Mouse (Mus musculus) embryonic facial prominence, embryonic 11.5 days (tissue): ENCODE results near the gene Garnl3. TPM values are rescaled to one million over a fixed set of nuclear protein-coding genes. Genes with fewer than 3 reads are reported as not detected.
"Not testable (repeated sequence)": the region's sequence is repeated elsewhere in the genome, so short reads cannot be mapped to it uniquely, and the experiment has no call there.

Source experiments
- ATAC-seq: fragments of 200-750 bp; cut with Nextera tagmentation; replicated peaks from 2 replicates; pipeline ENCODE4 v1.8.0; 2017; ENCODE audit warnings: low read depth; ENCODE audit not compliant: insufficient number of reproducible peaks, low FRiP score, low TSS enrichment
- DNase-seq: peaks from one replicate; pipeline ENCODE4 v3.0.0-alpha.2; 2015; ENCODE audit warnings: low spot score
- H3K27ac ChIP-seq: fragments of 300-500 bp; sonication (generic); replicated peaks from 2 replicates; pipeline ENCODE4 v1.5.1; 2014; ENCODE audit warnings: mild to moderate bottlenecking, low read depth, low read length, control low read depth
- H3K27me3 ChIP-seq: fragments of 300-500 bp; sonication (generic); 2 replicates; pipeline ENCODE4 v1.6.1; 2014; ENCODE audit warnings: mild to moderate bottlenecking, low read length, moderate library complexity, mixed read lengths; ENCODE audit not compliant: control insufficient read depth, insufficient read depth
- H3K36me3 ChIP-seq: fragments of 300-500 bp; sonication (generic); replicated peaks from 2 replicates; pipeline ENCODE4 v1.6.1; 2014; ENCODE audit warnings: low read depth, mild to moderate bottlenecking, low read length, moderate library complexity, mixed read lengths; ENCODE audit not compliant: control insufficient read depth, insufficient read depth
- H3K4me1 ChIP-seq: fragments of 300-500 bp; sonication (generic); 2 replicates; pipeline ENCODE4 v1.6.1; 2014; ENCODE audit warnings: low read length, mixed read lengths; ENCODE audit not compliant: control insufficient read depth, insufficient read depth
- H3K4me2 ChIP-seq: fragments of 300-500 bp; sonication (generic); 2 replicates; pipeline ENCODE4 v1.6.1; 2014; ENCODE audit warnings: low read depth, mild to moderate bottlenecking, control low read depth, low read length, moderate library complexity
- H3K4me3 ChIP-seq: fragments of 300-500 bp; sonication (generic); 2 replicates; pipeline ENCODE4 v1.5.1; 2014; ENCODE audit warnings: low read depth, low read length, control low read depth
- H3K9ac ChIP-seq: fragments of 300-500 bp; sonication (generic); replicated peaks from 2 replicates; pipeline ENCODE4 v1.6.1; 2014; ENCODE audit warnings: mild to moderate bottlenecking, control low read depth, low read length
- H3K9me3 ChIP-seq: fragments of 300-500 bp; sonication (generic); replicated peaks from 2 replicates; pipeline ENCODE4 v1.6.1; 2016; ENCODE audit warnings: mild to moderate bottlenecking, low read length, inconsistent platforms, mixed read lengths; ENCODE audit not compliant: control insufficient read depth
- WGBS: fragments of 180-500 bp; shearing (Covaris S2); extraction: QIAGEN DNeasy Blood & Tissue Kit; methylation state at CpG from one replicate; pipeline ENCODE4 v1.1.7; 2014; 5-methylcytosine and 5-hydroxymethylcytosine counted together
- polyA plus RNA-seq: library from polyadenylated mRNA; unstranded; fragments of >200 nt; fragmentation: Nextera tagmentation; extraction: Ambion mirVana; gene quantifications from 2 replicates; pipeline ENCODE4 v1.2.1, GENCODE M21; 2014

The Garnl3 gene
- polyA plus RNA-seq, 1 experiment from 2014 or later: 9.0 TPM

DNA sequence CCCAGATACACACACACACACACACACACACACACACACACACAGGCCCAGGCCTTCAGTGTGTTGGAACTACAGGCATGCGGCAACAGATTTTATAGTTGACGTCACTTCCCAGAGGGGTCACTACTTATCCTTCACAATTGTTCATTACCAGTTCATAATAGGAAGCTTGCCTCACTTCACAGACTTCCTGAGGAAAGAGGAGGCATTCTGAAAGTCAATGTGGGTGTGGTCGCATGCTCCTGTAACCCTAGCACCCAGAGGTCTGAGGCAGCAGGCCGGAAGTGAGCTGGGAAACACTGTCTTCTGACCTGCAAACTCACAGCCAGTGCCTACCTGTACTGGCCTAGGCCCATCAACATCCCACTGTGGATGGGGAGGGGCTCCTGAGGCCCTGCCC is 106.4 kb downstream of the Garnl3 start:
- H3K36me3 ChIP-seq: no peaks in the 10 kb centered on the region
- H3K27me3 ChIP-seq: no peaks in the 10 kb centered on the region
- no peaks in the 10 kb centered on the region for H3K4me1 ChIP-seq
- H3K9ac ChIP-seq: no peak overlapping the region
- H3K9me3 ChIP-seq: no peaks in the 10 kb centered on the region
- no peak overlapping the region for H3K4me2 ChIP-seq
- H3K27ac ChIP-seq: no peak overlapping the region
- no peak for DNase-seq
- WGBS: 77% methylated on average over 4 of the region's 4 CpGs
- ATAC-seq: no peak
- no peak overlapping the region for H3K4me3 ChIP-seq

DNA sequence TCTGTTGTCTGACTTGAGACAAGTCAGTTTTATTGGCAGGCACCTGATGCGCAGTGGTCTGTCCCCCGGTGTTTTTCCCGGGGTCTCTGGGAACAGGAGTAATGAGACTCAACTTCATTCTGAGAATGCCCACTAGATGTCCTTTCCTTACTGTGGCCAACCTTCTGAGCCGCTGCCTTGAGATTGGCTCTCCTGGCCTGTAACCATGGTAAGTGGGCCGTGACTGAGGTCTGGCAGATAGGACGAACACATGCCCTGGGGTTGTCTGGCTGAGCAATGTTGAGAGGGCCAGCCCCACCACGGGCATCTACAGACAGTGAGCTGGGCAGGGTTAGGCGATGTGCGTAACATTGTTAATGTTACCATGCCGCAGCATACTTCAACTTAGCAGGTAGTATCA is 106.9 kb downstream of the Garnl3 start:
- Histone ChIP-seq H3K9me3 (no peaks in the 10 kb centered on the region), H3K36me3 (no peaks in the 10 kb centered on the region), H3K9ac (no peak overlapping the region), H3K4me1 (no peaks in the 10 kb centered on the region), H3K27me3 (no peaks in the 10 kb centered on the region), H3K27ac (no peak overlapping the region), H3K4me3 (no peak overlapping the region), H3K4me2 (no peak overlapping the region)
- DNase-seq (no peak), ATAC-seq (no peak)
- WGBS: 65% methylated on average over 10 of the region's 10 CpGs

DNA sequence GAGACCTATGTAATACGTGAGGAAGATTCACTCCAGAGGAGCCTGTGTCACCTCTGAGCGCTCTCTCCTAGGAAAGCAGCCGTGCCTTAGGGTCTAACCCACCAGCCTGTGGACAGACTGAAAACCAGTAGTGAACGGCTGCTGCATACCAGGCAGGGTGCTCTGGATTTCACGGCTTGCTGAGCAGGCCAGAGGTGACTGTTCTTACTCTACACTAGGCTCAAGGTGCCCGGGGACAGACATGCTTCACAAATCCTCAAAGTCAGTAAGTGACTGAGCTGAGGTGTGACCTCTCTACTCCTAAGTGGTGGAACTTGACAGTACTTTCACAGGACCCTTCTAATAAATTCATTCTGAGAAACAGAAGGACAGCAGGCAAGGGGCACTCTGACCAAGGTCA is 108.6 kb downstream of the Garnl3 start:
- no peaks in the 10 kb centered on the region for H3K36me3 ChIP-seq
- H3K27ac ChIP-seq: no peak overlapping the region
- ATAC-seq (no peak), DNase-seq (no peak)
- H3K9ac ChIP-seq: no peak overlapping the region
- no peak overlapping the region for H3K4me2 ChIP-seq
- no peak overlapping the region for H3K4me3 ChIP-seq
- 76% methylated on average over 6 of the region's 6 CpGs for WGBS
- H3K27me3 ChIP-seq: no peaks in the 10 kb centered on the region
- no peaks in the 10 kb centered on the region for H3K4me1 ChIP-seq
- no peaks in the 10 kb centered on the region for H3K9me3 ChIP-seq

DNA sequence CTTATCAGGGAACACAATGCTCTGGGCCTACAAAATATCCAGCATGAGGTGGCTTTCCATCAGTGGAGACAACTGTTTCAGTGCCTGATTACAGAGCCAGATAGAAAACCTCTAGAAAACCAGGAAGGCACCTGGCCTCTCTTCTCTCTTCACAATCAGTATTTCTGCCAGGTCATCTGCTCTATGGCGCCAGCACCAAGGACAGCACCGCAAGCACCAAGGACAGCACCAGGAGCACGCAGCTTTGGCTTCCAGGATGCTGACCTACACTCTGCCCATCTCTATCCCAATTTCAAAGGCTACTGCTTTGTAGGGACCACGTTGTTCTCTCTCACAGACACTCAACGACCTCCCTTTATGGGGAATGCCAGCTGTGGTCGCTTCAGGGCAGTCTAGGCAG is 113.4 kb downstream of the Garnl3 start:
- no peak for ATAC-seq
- Histone ChIP-seq H3K4me3 (no peak overlapping the region), H3K4me1 (no peaks in the 10 kb centered on the region), H3K27ac (no peak overlapping the region), H3K9me3 (no peaks in the 10 kb centered on the region), H3K9ac (no peak overlapping the region), H3K4me2 (no peak overlapping the region), H3K36me3 (no peaks in the 10 kb centered on the region), H3K27me3 (no peaks in the 10 kb centered on the region)
- peak; percentile 74 for DNase-seq
- WGBS: 16% methylated on average over 6 of the region's 6 CpGs

- Histone ChIP-seq H3K36me3 (no peaks in the 10 kb centered on the region), H3K4me1 (no peaks in the 10 kb centered on the region), H3K9ac (no peak overlapping the region), H3K27ac (no peak overlapping the region), H3K4me2 (no peak overlapping the region), H3K4me3 (no peak overlapping the region), H3K27me3 (no peaks in the 10 kb centered on the region), H3K9me3 (no peaks in the 10 kb centered on the region)
- DNase-seq (no peak), ATAC-seq (no peak)
- 67% methylated on average over 2 of the region's 2 CpGs for WGBS
Measured at GRCm38 (mm10) chr2:33017191-33017590, 114.3 kb downstream of the Garnl3 start.

DNA sequence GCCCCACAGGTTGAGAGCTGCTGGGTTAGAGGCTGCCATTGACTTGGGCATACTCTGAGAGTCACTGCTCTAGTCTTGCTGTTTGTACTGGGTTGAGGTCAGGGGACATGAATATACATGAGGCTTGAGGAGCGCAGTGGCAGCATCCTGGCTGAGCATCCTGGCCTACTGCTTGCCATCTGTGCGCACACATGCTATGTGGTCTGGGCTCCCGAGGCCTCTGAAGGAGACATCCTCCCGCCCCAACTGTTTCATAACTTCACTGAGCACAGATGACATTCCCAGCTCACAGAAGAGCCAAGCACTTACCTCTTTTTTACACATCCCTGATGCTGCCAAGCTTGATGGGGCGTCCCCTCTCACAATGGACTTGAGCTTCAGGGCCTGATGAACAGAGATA is 116.6 kb downstream of the Garnl3 start:
- DNase-seq: no peak
- Histone ChIP-seq H3K9ac (no peak overlapping the region), H3K4me2 (no peak overlapping the region), H3K27ac (no peak overlapping the region), H3K9me3 (no peaks in the 10 kb centered on the region), H3K4me3 (no peak overlapping the region), H3K36me3 (no peaks in the 10 kb centered on the region), H3K4me1 (no peaks in the 10 kb centered on the region), H3K27me3 (no peaks in the 10 kb centered on the region)
- WGBS: 77% methylated on average over 5 of the region's 5 CpGs
- no peak; the same call in 1 of the 2 replicates for ATAC-seq

DNA sequence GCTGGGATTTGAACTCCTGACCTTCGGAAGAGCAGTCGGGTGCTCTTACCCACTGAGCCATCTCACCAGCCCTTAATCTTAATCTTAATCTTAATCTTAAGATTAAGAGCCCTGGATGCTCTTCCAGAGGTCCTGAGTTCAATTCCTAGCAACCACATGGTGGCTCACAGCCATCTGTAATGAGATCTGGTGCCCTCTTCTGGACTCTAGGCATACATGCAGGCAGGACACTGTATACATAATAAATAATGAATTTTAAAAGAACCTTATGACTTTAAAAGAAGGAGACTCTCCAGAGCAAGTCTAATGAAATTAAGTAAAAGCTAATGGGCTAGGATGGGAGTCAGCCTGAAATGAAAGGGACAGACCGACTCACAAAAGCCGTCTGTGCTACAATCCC is 122.4 kb downstream of the Garnl3 start:
- not testable (repeated sequence) for H3K4me3 ChIP-seq, H3K36me3 ChIP-seq, H3K27me3 ChIP-seq, H3K4me1 ChIP-seq, H3K27ac ChIP-seq, DNase-seq, ATAC-seq, H3K9ac ChIP-seq, H3K9me3 ChIP-seq, H3K4me2 ChIP-seq
- 86% methylated on average over 4 of the region's 4 CpGs for WGBS

DNA sequence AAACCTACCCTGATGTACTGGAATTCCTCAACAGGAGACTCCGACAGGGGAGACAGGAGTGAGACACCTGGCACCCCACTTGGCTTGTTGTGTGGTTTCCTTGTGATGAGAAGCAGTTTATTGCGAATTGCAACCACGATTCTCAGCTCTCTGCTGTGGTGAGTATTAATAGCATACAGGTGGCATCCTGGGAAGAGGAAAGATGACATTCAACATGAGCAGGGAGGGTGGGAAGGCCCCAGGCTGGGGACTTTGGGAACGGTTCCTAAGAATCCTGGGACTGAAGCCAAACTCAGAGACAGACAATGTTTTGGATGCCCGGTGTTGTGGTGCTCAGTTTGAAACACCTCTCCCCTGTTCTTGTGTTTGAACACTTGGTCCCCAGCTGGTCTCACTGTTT is 126.4 kb downstream of the Garnl3 start:
- no peak for DNase-seq
- Histone ChIP-seq H3K4me3 (no peak overlapping the region), H3K27me3 (no peaks in the 10 kb centered on the region), H3K27ac (no peak overlapping the region), H3K36me3 (no peaks in the 10 kb centered on the region), H3K4me1 (no peaks in the 10 kb centered on the region), H3K9me3 (no peaks in the 10 kb centered on the region), H3K4me2 (no peak overlapping the region), H3K9ac (no peak overlapping the region)
- ATAC-seq: no peak
- 80% methylated on average over 5 of the region's 5 CpGs for WGBS
